Mouse (Mus musculus) lung, embryonic 14.5 days (tissue): ENCODE results near the gene Kalrn. TPM values are rescaled to one million over a fixed set of nuclear protein-coding genes. Genes with fewer than 3 reads are reported as not detected.

Source experiments
- ATAC-seq: fragments of 200-750 bp; cut with Nextera tagmentation; 2 replicates; pipeline ENCODE4 v1.8.0; 2017; ENCODE audit warnings: mild to moderate bottlenecking, moderate TSS enrichment, moderate library complexity; ENCODE audit not compliant: insufficient read depth
- DNase-seq: peaks from one replicate; pipeline ENCODE4 v3.0.0-alpha.2; 2015
- H3K27ac ChIP-seq: fragments of 300-500 bp; sonication (generic); 2 replicates; pipeline ENCODE4 v1.5.1; 2014; ENCODE audit warnings: low read depth, mild to moderate bottlenecking, moderate library complexity
- H3K27me3 ChIP-seq: fragments of 300-500 bp; sonication (generic); 2 replicates; pipeline ENCODE4 v1.6.1; 2014; ENCODE audit warnings: low read length, control low read depth; ENCODE audit not compliant: insufficient read depth
- H3K36me3 ChIP-seq: fragments of 300-500 bp; sonication (generic); 2 replicates; pipeline ENCODE4 v1.6.1; 2014; ENCODE audit warnings: control low read depth; ENCODE audit not compliant: insufficient read depth
- H3K4me1 ChIP-seq: fragments of 300-500 bp; sonication (generic); 2 replicates; pipeline ENCODE4 v1.6.1; 2014; ENCODE audit warnings: antibody characterized with exemption, control low read depth; ENCODE audit not compliant: insufficient read depth
- H3K4me2 ChIP-seq: fragments of 300-500 bp; sonication (generic); 2 replicates; pipeline ENCODE4 v1.6.1; 2014; ENCODE audit warnings: mild to moderate bottlenecking
- H3K4me3 ChIP-seq: fragments of 300-500 bp; sonication (generic); 2 replicates; pipeline ENCODE4 v1.5.1; 2014; ENCODE audit warnings: low read depth, low read length
- H3K9ac ChIP-seq: fragments of 300-500 bp; sonication (generic); 2 replicates; pipeline ENCODE4 v1.6.1; 2014
- H3K9me3 ChIP-seq: fragments of 300-500 bp; sonication (generic); 2 replicates; pipeline ENCODE4 v1.6.1; 2016; ENCODE audit warnings: low read depth, low read length, control low read depth
- CTCF ChIP-seq: IDR thresholded peaks from 2 replicates; pipeline ENCODE4 v1.5.1; 2016; ENCODE audit warnings: antibody characterized with exemption, low read depth
- WGBS: fragments of 180-500 bp; shearing (Covaris S2); extraction: QIAGEN DNeasy Blood & Tissue Kit; methylation state at CpG from one replicate; pipeline ENCODE4 v1.1.7; 2014; 5-methylcytosine and 5-hydroxymethylcytosine counted together
- polyA plus RNA-seq: library from polyadenylated mRNA; unstranded; fragments of >200 nt; fragmentation: Nextera tagmentation; extraction: Ambion mirVana; gene quantifications from 2 replicates; pipeline ENCODE4 v1.2.1, GENCODE M21; 2014

Kalrn gene
- polyA plus RNA-seq, 1 experiment from 2014 or later = 15.0 TPM

- Histone ChIP-seq H3K9ac (no peak overlapping the region), H3K4me1 (no peaks in the 10 kb centered on the region), H3K27me3 (no peaks in the 10 kb centered on the region), H3K4me2 (no peak overlapping the region), H3K9me3 (no peaks in the 10 kb centered on the region), H3K27ac (no peak overlapping the region), H3K36me3 (no peaks in the 10 kb centered on the region), H3K4me3 (no peak overlapping the region)
- no peak for DNase-seq
- ATAC-seq = no peak
- TF ChIP-seq CTCF = no peak
- 72% methylated on average over 2 of the region's 2 CpGs for WGBS
Measured at GRCm38 (mm10) chr16:34506048-34506447, 67.3 kb downstream of the Kalrn start.

DNA sequence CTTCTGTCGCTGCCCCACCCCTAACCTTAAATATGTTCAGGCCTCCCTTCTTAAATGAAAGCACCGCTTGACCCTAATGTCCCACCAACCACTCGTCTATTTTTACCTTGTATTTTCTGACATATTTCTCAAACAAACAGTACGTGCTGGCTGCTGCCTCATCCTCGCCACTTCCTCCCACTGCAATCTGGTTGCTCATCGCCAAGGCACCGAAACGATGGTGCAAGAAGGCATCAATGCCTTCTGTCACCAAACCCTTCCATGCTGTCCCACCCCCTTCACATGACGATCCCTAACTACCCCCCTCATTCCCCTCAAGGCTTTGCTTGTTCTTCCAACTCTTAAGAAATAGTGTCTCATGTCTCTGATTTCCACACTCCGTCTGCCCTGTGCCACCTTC, 69.1 kb downstream of the Kalrn start:
- WGBS = 77% methylated on average over 10 of the region's 10 CpGs
- DNase-seq (no peak), ATAC-seq (no peak)
- no peak overlapping the region for H3K4me3 ChIP-seq
- H3K9me3 ChIP-seq = no peaks in the 10 kb centered on the region
- no peak overlapping the region for H3K9ac ChIP-seq
- H3K27me3 ChIP-seq = no peaks in the 10 kb centered on the region
- no peak for TF ChIP-seq CTCF
- H3K36me3 ChIP-seq = no peaks in the 10 kb centered on the region
- H3K27ac ChIP-seq = no peak overlapping the region
- no peak overlapping the region for H3K4me2 ChIP-seq
- no peaks in the 10 kb centered on the region for H3K4me1 ChIP-seq

GRCm38 (mm10) chr16:34502110-34502509, 71.2 kb downstream of the Kalrn start:
- Histone ChIP-seq H3K36me3 (no peaks in the 10 kb centered on the region), H3K4me1 (no peaks in the 10 kb centered on the region), H3K4me2 (no peak overlapping the region), H3K9ac (no peak overlapping the region), H3K9me3 (no peaks in the 10 kb centered on the region), H3K27me3 (no peaks in the 10 kb centered on the region), H3K27ac (no peak overlapping the region), H3K4me3 (no peak overlapping the region)
- ATAC-seq = no peak
- no peak for TF ChIP-seq CTCF
- DNase-seq = no peak

- Histone ChIP-seq H3K27ac (no peak overlapping the region), H3K4me3 (no peak overlapping the region), H3K4me2 (no peak overlapping the region), H3K27me3 (no peaks in the 10 kb centered on the region), H3K9me3 (no peaks in the 10 kb centered on the region), H3K4me1 (no peaks in the 10 kb centered on the region), H3K36me3 (no peaks in the 10 kb centered on the region), H3K9ac (no peak overlapping the region)
- DNase-seq (no peak), ATAC-seq (no peak)
- WGBS = 94% methylated on average over 1 of the region's 1 CpGs
- TF ChIP-seq CTCF = no peak
Measured at GRCm38 (mm10) chr16:34494741-34495140, 78.6 kb downstream of the Kalrn start.

DNA sequence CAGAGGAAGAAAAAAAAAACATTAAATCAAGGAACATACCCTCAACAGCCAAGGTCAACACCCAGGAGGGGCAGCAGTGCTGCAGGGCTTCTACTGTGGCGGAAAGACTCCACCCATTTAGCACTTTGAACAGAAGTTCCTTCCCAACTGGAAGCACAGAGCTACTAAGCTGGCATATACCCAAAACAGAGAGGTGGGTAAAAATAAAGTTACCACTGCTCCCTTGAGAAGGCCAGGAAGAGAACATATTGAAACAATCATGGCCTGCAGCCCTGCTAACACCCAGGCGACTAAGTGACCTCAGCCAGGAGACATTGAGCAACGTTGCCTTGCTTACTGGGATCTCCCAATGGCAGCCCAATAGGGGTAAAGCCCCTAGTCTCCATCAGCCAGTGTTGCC, 79.4 kb downstream of the Kalrn start:
- 33% methylated on average over 3 of the region's 3 CpGs for WGBS
- DNase-seq (peak; percentile 67), ATAC-seq (peak; percentile 70; the same call in 1 of the 2 replicates)
- H3K36me3 ChIP-seq = no peaks in the 10 kb centered on the region
- no peak overlapping the region for H3K4me2 ChIP-seq
- no peak overlapping the region for H3K9ac ChIP-seq
- H3K4me1 ChIP-seq = no peaks in the 10 kb centered on the region
- H3K4me3 ChIP-seq = no peak overlapping the region
- no peaks in the 10 kb centered on the region for H3K27me3 ChIP-seq
- H3K27ac ChIP-seq = no peak overlapping the region
- no peak for TF ChIP-seq CTCF
- no peaks in the 10 kb centered on the region for H3K9me3 ChIP-seq

DNA sequence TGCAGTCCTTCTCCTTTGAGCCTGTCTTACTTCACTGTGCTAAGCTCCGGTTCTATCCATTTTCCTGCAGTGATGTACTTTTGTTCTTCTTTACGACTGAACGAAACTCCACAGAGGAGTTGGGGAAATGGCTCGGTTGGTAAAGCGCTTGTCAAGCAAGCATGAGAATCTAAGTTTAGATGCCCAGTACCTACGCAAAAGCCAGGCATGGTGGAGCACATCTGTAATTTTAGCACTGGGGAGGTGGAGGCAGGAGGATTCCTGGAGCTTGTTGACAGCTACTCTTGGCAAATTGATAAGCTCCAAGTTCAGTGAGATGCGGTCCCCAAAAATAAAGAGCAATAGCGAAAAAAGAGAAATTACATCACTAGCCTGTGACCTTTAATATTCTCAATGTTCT, 82.1 kb downstream of the Kalrn start:
- no peak for DNase-seq
- Histone ChIP-seq H3K9ac (no peak overlapping the region), H3K4me2 (no peak overlapping the region), H3K4me3 (no peak overlapping the region), H3K4me1 (0 out of 2 replicates have a peak, but pooled peaks cover under 1% of the 10 kb centered on the region), H3K27me3 (no peaks in the 10 kb centered on the region), H3K27ac (no peak overlapping the region), H3K36me3 (no peaks in the 10 kb centered on the region), H3K9me3 (no peaks in the 10 kb centered on the region)
- 74% methylated on average over 8 of the region's 8 CpGs for WGBS
- TF ChIP-seq CTCF = no peak
- ATAC-seq = no peak

DNA sequence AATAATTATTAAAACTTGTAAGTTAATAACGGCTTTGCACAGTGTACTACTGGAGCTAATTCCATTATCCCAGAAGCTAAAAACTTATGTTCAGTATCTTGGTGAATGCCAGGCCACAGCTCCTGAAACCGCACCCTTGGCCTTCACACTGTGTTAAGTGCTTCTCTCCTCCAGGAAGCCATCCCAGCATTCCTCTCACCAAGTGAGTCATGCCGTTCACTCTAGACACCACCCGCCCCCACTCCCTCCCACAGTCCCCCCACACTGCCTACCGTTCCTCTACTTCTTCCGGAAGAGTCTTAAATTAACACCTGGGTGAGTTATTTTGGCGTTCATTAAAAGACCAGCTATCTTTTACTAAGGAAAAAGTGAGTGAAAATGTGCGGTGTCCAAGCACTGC, 82.8 kb downstream of the Kalrn start:
- no peak overlapping the region for H3K9ac ChIP-seq
- H3K27ac ChIP-seq = no peak overlapping the region
- no peaks in the 10 kb centered on the region for H3K9me3 ChIP-seq
- ATAC-seq (no peak), DNase-seq (no peak)
- WGBS = 34% methylated on average over 8 of the region's 8 CpGs
- H3K4me1 ChIP-seq = 0 out of 2 replicates have a peak, but pooled peaks cover 6% of the 10 kb centered on the region
- TF ChIP-seq CTCF = no peak
- no peaks in the 10 kb centered on the region for H3K27me3 ChIP-seq
- no peaks in the 10 kb centered on the region for H3K36me3 ChIP-seq
- H3K4me3 ChIP-seq = no peak overlapping the region
- no peak overlapping the region for H3K4me2 ChIP-seq

GRCm38 (mm10) chr16:34489805-34490325, 83.5 kb downstream of the Kalrn start:
- DNase-seq (no peak), ATAC-seq (no peak)
- Histone ChIP-seq H3K27me3 (no peaks in the 10 kb centered on the region), H3K9ac (no peak overlapping the region), H3K4me3 (no peak overlapping the region), H3K4me2 (no peak overlapping the region), H3K4me1 (0 out of 2 replicates have a peak, but pooled peaks cover 6% of the 10 kb centered on the region), H3K27ac (no peak overlapping the region), H3K36me3 (no peaks in the 10 kb centered on the region), H3K9me3 (no peaks in the 10 kb centered on the region)
- WGBS = 41% methylated on average over 3 of the region's 3 CpGs
- TF ChIP-seq CTCF = no peak
